Mouse (Mus musculus) lung, embryonic 14.5 days (tissue): ENCODE measurements around the gene Sema3b. TPM values are rescaled to one million over a fixed set of nuclear protein-coding genes. Genes with fewer than 3 reads are reported as not detected.
A peak's percentile ranks its signal among the peaks of the same experiment; 100 is the strongest.

Source experiments
- ATAC-seq: fragments of 200-750 bp; cut with Nextera tagmentation; 2 replicates; pipeline ENCODE4 v1.8.0; 2017; ENCODE audit warnings: mild to moderate bottlenecking, moderate TSS enrichment, moderate library complexity; ENCODE audit not compliant: insufficient read depth
- DNase-seq: peaks from one replicate; pipeline ENCODE4 v3.0.0-alpha.2; 2015
- H3K27ac ChIP-seq: fragments of 300-500 bp; sonication (generic); 2 replicates; pipeline ENCODE4 v1.5.1; 2014; ENCODE audit warnings: low read depth, mild to moderate bottlenecking, moderate library complexity
- H3K27me3 ChIP-seq: fragments of 300-500 bp; sonication (generic); 2 replicates; pipeline ENCODE4 v1.6.1; 2014; ENCODE audit warnings: low read length, control low read depth; ENCODE audit not compliant: insufficient read depth
- H3K36me3 ChIP-seq: fragments of 300-500 bp; sonication (generic); 2 replicates; pipeline ENCODE4 v1.6.1; 2014; ENCODE audit warnings: control low read depth; ENCODE audit not compliant: insufficient read depth
- H3K4me1 ChIP-seq: fragments of 300-500 bp; sonication (generic); 2 replicates; pipeline ENCODE4 v1.6.1; 2014; ENCODE audit warnings: antibody characterized with exemption, control low read depth; ENCODE audit not compliant: insufficient read depth
- H3K4me2 ChIP-seq: fragments of 300-500 bp; sonication (generic); 2 replicates; pipeline ENCODE4 v1.6.1; 2014; ENCODE audit warnings: mild to moderate bottlenecking
- H3K4me3 ChIP-seq: fragments of 300-500 bp; sonication (generic); 2 replicates; pipeline ENCODE4 v1.5.1; 2014; ENCODE audit warnings: low read depth, low read length
- H3K9ac ChIP-seq: fragments of 300-500 bp; sonication (generic); 2 replicates; pipeline ENCODE4 v1.6.1; 2014
- H3K9me3 ChIP-seq: fragments of 300-500 bp; sonication (generic); 2 replicates; pipeline ENCODE4 v1.6.1; 2016; ENCODE audit warnings: low read depth, low read length, control low read depth
- CTCF ChIP-seq: IDR thresholded peaks from 2 replicates; pipeline ENCODE4 v1.5.1; 2016; ENCODE audit warnings: antibody characterized with exemption, low read depth
- WGBS: fragments of 180-500 bp; shearing (Covaris S2); extraction: QIAGEN DNeasy Blood & Tissue Kit; methylation state at CpG from one replicate; pipeline ENCODE4 v1.1.7; 2014; 5-methylcytosine and 5-hydroxymethylcytosine counted together
- polyA plus RNA-seq: library from polyadenylated mRNA; unstranded; fragments of >200 nt; fragmentation: Nextera tagmentation; extraction: Ambion mirVana; gene quantifications from 2 replicates; pipeline ENCODE4 v1.2.1, GENCODE M21; 2014

Gene Sema3b
- polyA plus RNA-seq, 1 experiment from 2014 or later = 5.3 TPM

DNA sequence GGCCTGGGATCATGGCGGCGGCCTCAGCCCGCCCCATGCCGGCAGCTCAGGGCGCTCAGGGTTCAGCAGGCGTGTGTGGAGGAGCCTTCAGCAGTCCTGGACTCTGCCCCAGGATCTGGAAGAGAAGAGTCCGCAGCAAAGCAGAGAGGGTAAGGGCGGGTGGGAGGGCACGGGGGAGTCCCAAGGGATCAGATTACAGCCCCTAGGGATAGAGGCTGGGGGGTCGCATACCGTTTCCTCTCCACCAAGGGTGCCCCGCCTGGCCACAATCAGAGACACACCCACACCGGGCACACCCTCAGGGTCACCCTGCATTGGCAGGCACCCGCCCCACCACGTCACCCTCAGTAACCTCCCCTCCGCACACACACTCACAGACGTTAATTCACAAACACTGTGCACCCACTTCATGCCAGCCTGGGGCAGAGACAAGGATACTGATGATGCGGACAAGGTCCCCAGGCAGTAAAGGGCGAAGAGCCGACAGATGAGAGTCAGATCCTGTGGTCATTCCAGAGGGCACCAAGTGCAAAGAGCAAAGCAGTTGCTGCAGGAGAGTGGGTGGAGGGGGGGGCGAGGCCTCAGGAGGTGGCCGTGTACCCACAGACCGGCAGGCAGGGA, 3.9 kb downstream of the Sema3b start:
- H3K9ac ChIP-seq = peak overlapping the region; percentile 9; the same call in 1 of the 2 replicates
- peak overlapping the region; percentile 25; the same call in 1 of the 2 replicates for H3K4me2 ChIP-seq
- H3K36me3 ChIP-seq = no peaks in the 10 kb centered on the region
- no peaks in the 10 kb centered on the region for H3K27me3 ChIP-seq
- ATAC-seq = 0 out of 2 replicates have a peak, but pooled peaks have one; percentile 4
- DNase-seq = peak; percentile 31
- no peaks in the 10 kb centered on the region for H3K9me3 ChIP-seq
- peaks cover 23% of the 10 kb centered on the region; the same call in 1 of the 2 replicates for H3K4me1 ChIP-seq
- H3K4me3 ChIP-seq = 0 out of 2 replicates have a peak overlapping the region, but pooled peaks have one; percentile 7
- no peak for TF ChIP-seq CTCF
- WGBS = 30% methylated on average over 23 of the region's 23 CpGs
- peak overlapping the region; percentile 10; the same call in 1 of the 2 replicates for H3K27ac ChIP-seq

- Histone ChIP-seq H3K9ac (no peak overlapping the region), H3K36me3 (no peaks in the 10 kb centered on the region), H3K4me1 (peaks cover 15% of the 10 kb centered on the region; the same call in 1 of the 2 replicates), H3K27me3 (no peaks in the 10 kb centered on the region), H3K4me2 (no peak overlapping the region), H3K4me3 (no peak overlapping the region), H3K9me3 (no peaks in the 10 kb centered on the region), H3K27ac (no peak overlapping the region)
- ATAC-seq (no peak), DNase-seq (no peak)
- 76% methylated on average over 6 of the region's 6 CpGs for WGBS
- TF ChIP-seq CTCF = no peak
Measured at GRCm38 (mm10) chr9:107603251-107603650, 5.8 kb downstream of the Sema3b start.

GRCm38 (mm10) chr9:107602068-107602648, 6.9 kb downstream of the Sema3b start:
- Histone ChIP-seq H3K27me3 (no peaks in the 10 kb centered on the region), H3K4me1 (peaks cover 11% of the 10 kb centered on the region; the same call in 1 of the 2 replicates), H3K4me2 (no peak overlapping the region), H3K4me3 (no peak overlapping the region), H3K27ac (no peak overlapping the region), H3K9me3 (no peaks in the 10 kb centered on the region), H3K36me3 (no peaks in the 10 kb centered on the region), H3K9ac (no peak overlapping the region)
- DNase-seq (peak; percentile 97), ATAC-seq (peak; percentile 51; the same call in 1 of the 2 replicates)
- WGBS = 10% methylated on average over 10 of the region's 10 CpGs
- peak; percentile 99 for TF ChIP-seq CTCF

DNA sequence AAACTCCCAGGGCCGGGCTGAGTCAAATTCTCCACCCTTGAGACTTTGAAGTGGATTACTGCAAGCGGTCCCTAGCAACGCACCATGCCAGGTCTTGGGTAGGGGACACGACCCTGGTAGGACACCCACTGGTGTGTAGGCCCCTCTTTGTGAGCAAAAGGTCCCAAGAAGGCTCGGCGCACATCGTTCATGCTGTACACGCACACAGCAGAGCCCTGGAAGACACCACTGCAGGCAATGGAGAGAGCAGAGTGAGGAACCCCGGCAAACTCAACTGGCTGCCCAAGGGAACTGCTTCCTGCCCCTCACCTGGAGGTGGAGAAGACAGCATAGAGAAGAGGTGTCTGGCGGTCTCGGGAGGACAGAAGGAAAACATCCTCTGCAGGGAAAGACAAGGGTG, 7.8 kb downstream of the Sema3b start:
- TF ChIP-seq CTCF = no peak
- no peak overlapping the region for H3K4me2 ChIP-seq
- no peak overlapping the region for H3K27ac ChIP-seq
- peaks cover 5% of the 10 kb centered on the region; the same call in 1 of the 2 replicates for H3K4me1 ChIP-seq
- H3K27me3 ChIP-seq = no peaks in the 10 kb centered on the region
- H3K9ac ChIP-seq = no peak overlapping the region
- WGBS = 78% methylated on average over 11 of the region's 11 CpGs
- H3K4me3 ChIP-seq = no peak overlapping the region
- no peaks in the 10 kb centered on the region for H3K36me3 ChIP-seq
- no peak for ATAC-seq
- no peaks in the 10 kb centered on the region for H3K9me3 ChIP-seq
- DNase-seq = no peak

GRCm38 (mm10) chr9:107600745-107601144, 8.3 kb downstream of the Sema3b start:
- Histone ChIP-seq H3K9me3 (no peaks in the 10 kb centered on the region), H3K4me2 (no peak overlapping the region), H3K4me3 (no peak overlapping the region), H3K27me3 (no peaks in the 10 kb centered on the region), H3K27ac (no peak overlapping the region), H3K36me3 (no peaks in the 10 kb centered on the region), H3K4me1 (peaks cover 5% of the 10 kb centered on the region; the same call in 1 of the 2 replicates), H3K9ac (no peak overlapping the region)
- 0 out of 2 replicates have a peak, but pooled peaks have one; percentile 4 for TF ChIP-seq CTCF
- no peak for ATAC-seq
- DNase-seq = no peak
- WGBS = 77% methylated on average over 12 of the region's 12 CpGs

DNA sequence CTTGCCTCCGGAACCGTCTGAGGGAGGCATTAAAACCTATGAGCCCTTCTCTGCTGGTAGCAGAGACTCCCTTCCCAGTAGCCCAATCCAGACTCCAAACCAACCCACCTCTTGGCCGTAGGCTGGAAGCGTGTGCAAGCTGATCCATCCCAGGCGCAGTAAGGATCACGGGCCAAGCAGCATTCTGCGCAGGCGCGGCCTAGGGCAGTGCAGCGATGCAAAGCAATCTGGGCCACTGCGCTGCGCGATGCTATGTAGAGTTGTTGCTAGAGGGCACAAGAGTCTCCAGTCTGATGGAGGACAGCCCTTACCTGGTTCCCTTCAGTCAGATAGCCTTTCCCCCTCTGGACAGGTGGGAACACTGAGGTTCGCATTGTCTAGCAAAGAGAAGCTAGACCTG, 9.2 kb downstream of the Sema3b start:
- no peak for TF ChIP-seq CTCF
- ATAC-seq = no peak
- Histone ChIP-seq H3K4me3 (no peak overlapping the region), H3K36me3 (peaks cover 4% of the 10 kb centered on the region), H3K27me3 (no peaks in the 10 kb centered on the region), H3K4me2 (no peak overlapping the region), H3K9me3 (no peaks in the 10 kb centered on the region), H3K4me1 (peaks cover 2% of the 10 kb centered on the region; the same call in 1 of the 2 replicates), H3K9ac (no peak overlapping the region), H3K27ac (no peak overlapping the region)
- peak; percentile 51 for DNase-seq
- WGBS = 56% methylated on average over 14 of the region's 14 CpGs

DNA sequence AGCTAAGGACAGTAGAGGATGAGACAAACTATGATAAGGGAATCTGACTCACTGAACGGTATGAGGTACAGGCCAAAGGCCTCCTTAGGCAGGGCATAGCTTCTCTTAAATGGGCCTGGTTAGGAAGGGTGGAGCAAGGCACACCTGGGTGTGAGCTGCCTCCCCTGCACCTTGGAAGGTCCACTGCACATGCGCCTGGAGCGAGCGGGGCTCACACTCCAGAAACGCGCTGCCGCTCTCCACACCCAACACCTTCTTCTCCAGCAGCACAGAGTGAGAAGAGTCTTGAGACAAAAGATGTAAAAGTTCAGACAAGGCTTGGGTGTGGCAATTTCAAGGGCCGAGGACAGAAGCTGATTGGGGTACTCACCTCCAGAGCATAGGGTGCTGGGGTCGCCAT, 9.6 kb downstream of the Sema3b start:
- Histone ChIP-seq H3K4me2 (no peak overlapping the region), H3K4me1 (no peaks in the 10 kb centered on the region; the same call in 1 of the 2 replicates), H3K9ac (no peak overlapping the region), H3K4me3 (no peak overlapping the region), H3K36me3 (peaks cover 8% of the 10 kb centered on the region), H3K27ac (no peak overlapping the region), H3K9me3 (no peaks in the 10 kb centered on the region), H3K27me3 (no peaks in the 10 kb centered on the region)
- ATAC-seq (no peak), DNase-seq (no peak)
- 81% methylated on average over 9 of the region's 9 CpGs for WGBS
- TF ChIP-seq CTCF = no peak
